Mouse (Mus musculus) G1E-ER4 (cell line): ENCODE data around the gene Zfp719. TPM values are rescaled to one million over a fixed set of nuclear protein-coding genes. Genes with fewer than 3 reads are reported as not detected.

Source experiments
- GATA1 ChIP-seq: IDR thresholded peaks from one replicate; pipeline ENCODE4 v1.8.0; 2012; ENCODE audit warnings: low read length, inconsistent platforms
- polyA plus RNA-seq: library from polyadenylated mRNA; stranded (reverse); fragments of >175 nt; gene quantifications from 2 replicates; pipeline ENCODE4 v1.2.3, GENCODE M21; 2012

The Zfp719 gene
- polyA plus RNA-seq, 1 experiment: 0.12 TPM

DNA sequence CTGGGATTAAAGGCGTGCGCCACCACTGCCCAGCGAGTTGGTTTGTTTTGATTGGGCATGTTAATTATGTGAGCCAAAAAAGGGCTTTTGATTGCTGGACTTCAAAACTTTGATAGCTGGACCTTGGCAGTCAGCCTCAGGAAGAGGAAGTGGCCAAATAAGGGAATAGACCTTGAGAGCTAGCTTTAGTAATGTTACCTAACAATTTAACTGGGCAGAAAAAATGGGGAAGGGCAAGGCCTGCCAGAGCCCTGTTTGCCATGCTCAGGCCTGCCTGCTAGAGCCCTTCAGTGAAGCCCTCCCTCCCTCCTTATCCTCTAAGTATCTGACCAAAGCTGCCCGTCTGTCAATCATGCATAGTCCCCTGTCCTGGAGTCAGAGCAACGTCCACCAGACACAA, 63.2 kb downstream of the Zfp719 start:
- TF ChIP-seq GATA1: no peak

Other genes with a start within 250 kb of the Zfp719 start
- 0.03 and 0.10 TPM in 2 replicates for gene Siglecf, start 228.3 kb upstream of the Zfp719 start, polyA plus RNA-seq
- not detected in 2 replicates for gene Siglecg, start 171.4 kb upstream of the Zfp719 start, polyA plus RNA-seq
- 0.04 and 0.06 TPM in 2 replicates for gene Lim2, start 151.9 kb upstream of the Zfp719 start, polyA plus RNA-seq
- gene Nkg7, start 142.5 kb upstream of the Zfp719 start, polyA plus RNA-seq: not detected in 2 replicates
- gene Cldnd2, start 138.8 kb upstream of the Zfp719 start, polyA plus RNA-seq: not detected in 2 replicates
- gene Etfb, start 135.5 kb upstream of the Zfp719 start, polyA plus RNA-seq: 117 and 170 TPM in 2 replicates
- gene Gm45233, start 135.5 kb upstream of the Zfp719 start, polyA plus RNA-seq: 0.21 TPM in 1 of 2 replicates, not detected in the other
- gene Vsig10l, start 116.5 kb upstream of the Zfp719 start, polyA plus RNA-seq: 0.40 and 0.44 TPM in 2 replicates
- gene Iglon5, start 89.5 kb upstream of the Zfp719 start, polyA plus RNA-seq: not detected in 2 replicates
- not detected in 2 replicates for gene 4931406B18Rik, start 73.7 kb upstream of the Zfp719 start, polyA plus RNA-seq
- gene Cd33, start 35.2 kb upstream of the Zfp719 start, polyA plus RNA-seq: not detected in 2 replicates
- gene Zfp658, start 17.4 kb upstream of the Zfp719 start, polyA plus RNA-seq: 0.09 and 0.15 TPM in 2 replicates
- gene Zfp819, start 27.6 kb downstream of the Zfp719 start, polyA plus RNA-seq: not detected in 2 replicates
- not detected in 2 replicates for gene Ceacam18, start 55.1 kb downstream of the Zfp719 start, polyA plus RNA-seq
- gene Siglece, start 80.6 kb downstream of the Zfp719 start, polyA plus RNA-seq: not detected in 2 replicates
- gene Ctu1, start 92.4 kb downstream of the Zfp719 start, polyA plus RNA-seq: 25.2 and 33.9 TPM in 2 replicates
- not detected in 2 replicates for gene Klk14, start 110.8 kb downstream of the Zfp719 start, polyA plus RNA-seq
- not detected in 2 replicates for gene Klk13, start 133.0 kb downstream of the Zfp719 start, polyA plus RNA-seq
- not detected in 2 replicates for gene Klk12, start 189.3 kb downstream of the Zfp719 start, polyA plus RNA-seq
- not detected in 2 replicates for gene Klk11, start 195.0 kb downstream of the Zfp719 start, polyA plus RNA-seq
- not detected in 2 replicates for gene Klk10, start 201.4 kb downstream of the Zfp719 start, polyA plus RNA-seq
- not detected in 2 replicates for gene Klk9, start 212.3 kb downstream of the Zfp719 start, polyA plus RNA-seq
- gene Klk8, start 218.0 kb downstream of the Zfp719 start, polyA plus RNA-seq: not detected in 2 replicates
- not detected in 2 replicates for gene Klk7, start 231.7 kb downstream of the Zfp719 start, polyA plus RNA-seq
- not detected in 2 replicates for gene Klk6, start 244.9 kb downstream of the Zfp719 start, polyA plus RNA-seq